Mouse (Mus musculus): ENCODE results near the gene March10.

DNA sequence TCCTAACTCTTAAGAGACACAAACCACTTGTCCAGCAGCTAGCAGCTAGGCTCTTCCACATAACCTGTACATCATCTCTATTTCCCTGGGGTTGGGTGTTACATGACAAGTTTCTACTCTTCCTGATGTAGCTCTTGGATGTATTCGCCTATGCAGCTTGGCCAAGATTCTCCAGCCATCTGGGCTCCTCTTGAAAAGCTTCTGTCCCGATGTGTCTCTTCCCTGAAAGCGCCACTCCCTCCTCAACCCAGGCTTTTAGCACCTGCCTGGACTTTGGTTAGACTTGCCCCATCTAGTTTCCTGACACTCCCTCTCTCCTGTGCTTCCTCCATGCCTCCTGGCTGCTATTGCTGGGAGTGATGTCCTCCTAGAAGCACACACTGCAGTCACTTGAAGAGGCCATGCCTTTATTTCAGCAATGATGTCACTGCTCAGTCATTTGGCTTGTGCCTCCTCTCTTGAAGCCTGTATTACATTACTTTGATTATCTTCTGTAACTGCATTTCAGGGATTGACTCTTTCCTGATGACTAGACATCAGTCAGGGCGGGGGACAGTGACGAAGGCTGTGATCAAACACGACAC, 38.3 kb upstream of the March10 start:
- TF ChIP-seq GATA1 (IDR thresholded peaks at IDR 0.05; ENCODE audit: borderline replicate concordance, low read length) (no peak), FLI1 (IDR thresholded peaks at IDR 0.05; ENCODE audit: low read length) (no peak)

Data from megakaryocyte, embryonic 14.5 days (primary cell).